Mouse (Mus musculus) heart, adult 2 months (tissue): ENCODE data around the gene Gpd1. TPM values are rescaled to one million over a fixed set of nuclear protein-coding genes. Genes with fewer than 3 reads are reported as not detected.
A peak's percentile ranks its signal among the peaks of the same experiment; 100 is the strongest.

ENCODE experiments used
- DNase-seq, 2 experiments: peaks; one replicate each; pipeline ENCODE4 v3.0.0; 2021
- H3K27ac ChIP-seq: fragments of 200-600 bp; 2 replicates; pipeline ENCODE4 v1.8.1; 2022
- H3K27me3 ChIP-seq: fragments of 200-500 bp; 2 replicates; pipeline ENCODE4 v1.6.1; 2012; ENCODE audit warnings: mild to moderate bottlenecking, low read length, inconsistent platforms, mixed read lengths; ENCODE audit not compliant: control insufficient read depth, insufficient read depth
- H3K36me3 ChIP-seq: fragments of 200-500 bp; 2 replicates; pipeline ENCODE4 v1.6.1; 2012; ENCODE audit warnings: low read length, inconsistent platforms; ENCODE audit not compliant: control insufficient read depth, insufficient read depth
- H3K4me1 ChIP-seq: fragments of 200-500 bp; 2 replicates; pipeline ENCODE4 v1.6.1; 2011; ENCODE audit warnings: low read length; ENCODE audit not compliant: control insufficient read depth, insufficient read depth
- H3K4me3 ChIP-seq: fragments of 200-600 bp; 2 replicates; pipeline ENCODE4 v1.8.1; 2022
- H3K79me2 ChIP-seq: fragments of 200-500 bp; replicated peaks from 2 replicates; pipeline ENCODE4 v1.6.1; 2012; ENCODE audit warnings: mild to moderate bottlenecking, inconsistent platforms, low read length, moderate library complexity, mixed read lengths; ENCODE audit not compliant: control insufficient read depth, insufficient read depth
- H3K9ac ChIP-seq: fragments of 200-500 bp; 2 replicates; pipeline ENCODE4 v1.6.1; 2012; ENCODE audit warnings: low read depth, mild to moderate bottlenecking, control low read depth, inconsistent platforms, low read length, mixed read lengths
- CTCF ChIP-seq: fragments of 200-600 bp; IDR thresholded peaks from 2 replicates; pipeline ENCODE4 v1.8.1; 2022; ENCODE audit warnings: antibody characterized with exemption, mild to moderate bottlenecking, moderate library complexity
- EP300 ChIP-seq: fragments of 200-500 bp; IDR thresholded peaks from 2 replicates; pipeline ENCODE4 v1.6.1; 2011; ENCODE audit warnings: low read depth, low read length, control low read depth; ENCODE audit not compliant: insufficient read depth
- POLR2A ChIP-seq: fragments of 200-500 bp; IDR thresholded peaks from 2 replicates; pipeline ENCODE4 v1.6.1; 2011; ENCODE audit warnings: mild to moderate bottlenecking, low read depth, low read length, control low read depth; ENCODE audit not compliant: insufficient read depth
- WGBS: fragments of 180-500 bp; shearing (Covaris S2); methylation state at CpG from one replicate; pipeline ENCODE4 v1.1.7; 2018; 5-methylcytosine and 5-hydroxymethylcytosine counted together
- intact Hi-C: fragments of 180-260 bp; cut with DNase I; formaldehyde crosslinking; loops from one replicate; pipeline ENCODE4 v1.15.1; 2025
- polyA plus RNA-seq: library from polyadenylated mRNA; depleted of rRNA; stranded (reverse); fragments of >200 nt; gene quantifications from 2 replicates; pipeline ENCODE4 v1.2.3, GENCODE M21; 2012
- total RNA-seq, 2 experiments: library from RNA; stranded (reverse); gene quantifications; 2 replicates each; pipeline ENCODE4 v1.2.3; 2021

Gpd1 gene
- total and polyA plus RNA-seq, 3 experiments: 51.4 to 177 (median 64.6) TPM

- Histone ChIP-seq H3K9ac (no peak overlapping the region), H3K27me3 (no peaks in the 10 kb centered on the region), H3K79me2 (no peaks in the 10 kb centered on the region), H3K27ac (no peak overlapping the region), H3K36me3 (peaks cover 5% of the 10 kb centered on the region), H3K4me3 (no peak overlapping the region), H3K4me1 (peaks cover 1% of the 10 kb centered on the region; the same call in 1 of the 2 replicates)
- intact Hi-C loops: loop anchor here (5.0 kb wide), 1 partner anchor 197 kb away; no protein-coding TSS in a partner anchor
- DNase-seq: no peak
- 81% methylated on average over 10 of the region's 10 CpGs for WGBS
- TF ChIP-seq CTCF (no peak), POLR2A (no peak), EP300 (no peak)
These were observed 6.8 kb upstream of the Gpd1 start for GRCm38 (mm10) chr15:99710221-99711190.

- Histone ChIP-seq H3K27me3 (no peaks in the 10 kb centered on the region), H3K27ac (no peak overlapping the region), H3K4me3 (no peak overlapping the region), H3K4me1 (peaks cover 5% of the 10 kb centered on the region), H3K9ac (no peak overlapping the region), H3K36me3 (no peaks in the 10 kb centered on the region), H3K79me2 (no peaks in the 10 kb centered on the region)
- 72% methylated on average over 3 of the region's 3 CpGs for WGBS
- no peak for DNase-seq
- intact Hi-C loops: loop anchor here (5.0 kb wide), 1 partner anchor 196 kb away; no protein-coding TSS in a partner anchor
- TF ChIP-seq EP300: no peak
- TF ChIP-seq CTCF: no peak
- no peak for TF ChIP-seq POLR2A
These were observed 5.8 kb upstream of the Gpd1 start for GRCm38 (mm10) chr15:99711491-99711890.

- WGBS: 59% methylated on average over 13 of the region's 13 CpGs
- TF ChIP-seq EP300 (no peak), POLR2A (no peak), CTCF (no peak)
- peaks cover 6% of the 10 kb centered on the region for H3K4me1 ChIP-seq
- no peaks in the 10 kb centered on the region for H3K27me3 ChIP-seq
- H3K9ac ChIP-seq: no peak overlapping the region
- H3K4me3 ChIP-seq: no peak overlapping the region
- no peaks in the 10 kb centered on the region for H3K79me2 ChIP-seq
- no peak overlapping the region; the same call in 1 of the 2 replicates for H3K27ac ChIP-seq
- intact Hi-C loops: loop anchor here (5.0 kb wide), 1 partner anchor 194 kb away; no protein-coding TSS in a partner anchor
- no peaks in the 10 kb centered on the region for H3K36me3 ChIP-seq
- no peak for DNase-seq
These were observed 4.4 kb upstream of the Gpd1 start for GRCm38 (mm10) chr15:99712666-99713559.

GRCm38 (mm10) chr15:99713569-99713968 lies 3.7 kb upstream of the Gpd1 start:
- Histone ChIP-seq H3K4me3 (no peak overlapping the region), H3K27me3 (no peaks in the 10 kb centered on the region), H3K4me1 (peaks cover 6% of the 10 kb centered on the region), H3K36me3 (no peaks in the 10 kb centered on the region), H3K9ac (no peak overlapping the region), H3K79me2 (no peaks in the 10 kb centered on the region), H3K27ac (peak overlapping the region; percentile 41)
- intact Hi-C loops: loop anchor here (5.0 kb wide), 1 partner anchor 194 kb away; no protein-coding TSS in a partner anchor
- WGBS: 69% methylated on average over 3 of the region's 3 CpGs
- no peak for DNase-seq
- no peak for TF ChIP-seq POLR2A
- no peak for TF ChIP-seq EP300
- TF ChIP-seq CTCF: peak; percentile 23

GRCm38 (mm10) chr15:99714206-99714605 lies 3.1 kb upstream of the Gpd1 start:
- Histone ChIP-seq H3K27me3 (no peaks in the 10 kb centered on the region), H3K4me1 (peaks cover 6% of the 10 kb centered on the region), H3K27ac (peak overlapping the region; percentile 41), H3K79me2 (no peaks in the 10 kb centered on the region), H3K4me3 (no peak overlapping the region), H3K9ac (no peak overlapping the region), H3K36me3 (no peaks in the 10 kb centered on the region)
- DNase-seq: peak in 1 of 2 experiments; percentile 61
- intact Hi-C loops: loop anchor here (5.0 kb wide), 1 partner anchor 193 kb away; no protein-coding TSS in a partner anchor
- TF ChIP-seq POLR2A (no peak), CTCF (no peak), EP300 (peak; percentile 92)
- WGBS: 47% methylated on average over 4 of the region's 4 CpGs
